Mouse (Mus musculus) G1E (cell line): ENCODE data around the gene Pik3cd.
"Not testable (repeated sequence)": the region's sequence is repeated elsewhere in the genome, so short reads cannot be mapped to it uniquely, and the experiment has no call there.

Source experiments
- CTCF ChIP-seq: IDR thresholded peaks from 2 replicates; pipeline ENCODE4 v1.5.1; 2012; ENCODE audit warnings: low read depth, low read length, inconsistent platforms, mixed read lengths
- GATA1 ChIP-seq: IDR thresholded peaks from 2 replicates; pipeline ENCODE4 v1.6.1; 2012; ENCODE audit warnings: borderline replicate concordance, low read length, inconsistent platforms, mixed read lengths
- POLR2AphosphoS5 ChIP-seq: IDR thresholded peaks from 2 replicates; pipeline ENCODE4 v1.6.1; 2012; ENCODE audit warnings: low read depth, low read length, inconsistent platforms; ENCODE audit not compliant: insufficient replicate concordance
- TAL1 ChIP-seq: conservative IDR thresholded peaks from 2 replicates; pipeline ENCODE4 v1.6.1; 2012; ENCODE audit warnings: low read depth, low read length, inconsistent platforms, mixed read lengths

DNA sequence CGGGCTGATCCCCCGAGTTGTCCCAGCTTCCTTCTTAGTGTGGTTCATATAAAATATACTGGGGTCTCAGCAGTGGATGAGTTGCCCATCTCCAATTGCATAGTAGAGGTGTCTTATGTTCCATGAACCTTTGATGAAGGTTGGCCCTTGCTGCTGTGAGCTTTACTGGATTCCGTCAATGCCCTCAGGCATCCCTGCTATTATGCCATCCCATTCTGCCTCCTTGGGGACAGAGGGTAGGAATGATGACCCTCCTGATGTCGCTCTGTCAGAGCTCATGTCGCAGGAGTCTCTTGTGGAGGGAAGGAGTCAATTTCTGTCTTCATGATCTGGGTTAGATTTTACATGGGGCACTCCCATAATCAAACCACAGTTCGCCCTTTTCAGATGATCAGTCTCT is 88.9 kb downstream of the Pik3cd start:
- TF ChIP-seq CTCF, POLR2AphosphoS5, TAL1, GATA1: not testable (repeated sequence)
